Mouse (Mus musculus): ENCODE measurements around the gene Pcdh18. TPM values are rescaled to one million over a fixed set of nuclear protein-coding genes. Genes with fewer than 3 reads are reported as not detected.

Gene Pcdh18
- 13.0 and 13.1 TPM in 2 replicates for polyA plus RNA-seq (2015; fragmentation: Nextera tagmentation; extraction: Ambion mirVana)

DNA sequence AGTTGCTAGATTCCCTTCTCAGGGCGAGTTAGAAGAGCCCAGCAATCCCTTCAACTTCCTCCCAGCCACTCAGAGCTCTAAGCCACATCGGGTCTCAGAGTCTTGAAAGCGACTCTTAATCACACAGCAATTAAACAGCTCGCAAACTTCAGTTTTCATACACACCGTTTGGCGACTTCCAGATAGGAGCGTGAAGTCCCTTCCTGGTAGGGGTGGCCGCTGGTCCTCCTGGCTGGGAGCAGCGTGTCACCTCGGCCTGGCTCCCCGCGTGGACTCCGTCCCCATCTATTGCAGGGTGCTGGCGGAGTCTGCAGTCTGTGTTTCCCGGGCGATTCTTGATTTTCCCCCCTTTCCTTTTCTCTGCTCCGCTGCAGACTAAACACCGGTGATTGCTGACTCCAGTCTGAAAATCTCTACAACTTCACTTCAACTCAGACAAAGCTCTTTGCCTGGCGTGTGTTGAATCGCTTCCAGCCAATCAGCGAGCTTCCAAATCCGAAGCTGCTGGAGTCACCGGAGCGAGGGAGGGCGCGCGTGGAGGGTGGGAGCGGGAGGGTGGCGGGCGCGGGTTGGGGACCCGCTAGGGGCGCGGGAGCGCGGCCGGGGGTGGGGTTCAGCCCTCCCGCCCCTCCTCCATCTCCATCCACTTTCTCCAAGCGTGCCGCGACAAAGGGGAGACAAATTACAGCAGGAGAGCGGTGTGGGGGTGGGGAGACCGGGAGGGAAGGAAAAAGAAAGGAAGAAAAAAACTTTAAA, at the start of gene Pcdh18:
Pcdh18 (minus strand) TSS at position 456 of the 756 bp plus-strand sequence.

Measured in adrenal gland, postnatal 0 days (tissue).